Mouse (Mus musculus): ENCODE data around the gene Per2.

Per2 gene

GRCm38 (mm10) chr1:91380453-91381090 is 78.6 kb downstream of the Per2 start:
- DNase-seq: peak; percentile 91

GRCm38 (mm10) chr1:91373414-91373835 is 85.7 kb downstream of the Per2 start:
- no peak for DNase-seq

GRCm38 (mm10) chr1:91370055-91370454 is 89.1 kb downstream of the Per2 start:
- DNase-seq: no peak

- no peak for DNase-seq
Observed at GRCm38 (mm10) chr1:91369408-91369807, 89.7 kb downstream of the Per2 start.

GRCm38 (mm10) chr1:91367295-91367694 is 91.8 kb downstream of the Per2 start:
- no peak for DNase-seq

- DNase-seq: peak; percentile 69
Observed at GRCm38 (mm10) chr1:91366215-91367108, 92.7 kb downstream of the Per2 start, which contains the start of gene Erfe. TSS of gene Erfe (plus strand) at chr1:91366430.
